Mouse (Mus musculus) embryonic facial prominence, embryonic 13.5 days (tissue): Measurements from ENCODE around the gene Xrcc1. TPM values are rescaled to one million over a fixed set of nuclear protein-coding genes. Genes with fewer than 3 reads are reported as not detected.
"Not testable (repeated sequence)": the region's sequence is repeated elsewhere in the genome, so short reads cannot be mapped to it uniquely, and the experiment has no call there.

Source experiments
- ATAC-seq: fragments of 200-750 bp; cut with Nextera tagmentation; 2 replicates; pipeline ENCODE4 v1.8.0; 2017; ENCODE audit warnings: low read depth; ENCODE audit not compliant: insufficient number of reproducible peaks, insufficient read depth, low FRiP score, low TSS enrichment
- H3K27ac ChIP-seq: fragments of 300-500 bp; sonication (generic); 2 replicates; pipeline ENCODE4 v1.5.1; 2015; ENCODE audit warnings: moderate library complexity, mild to moderate bottlenecking, inconsistent platforms
- H3K27me3 ChIP-seq: fragments of 300-500 bp; sonication (generic); 2 replicates; pipeline ENCODE4 v1.6.1; 2015; ENCODE audit warnings: mild to moderate bottlenecking, inconsistent platforms
- H3K36me3 ChIP-seq: fragments of 300-500 bp; sonication (generic); 2 replicates; pipeline ENCODE4 v1.6.1; 2015; ENCODE audit warnings: mild to moderate bottlenecking, inconsistent platforms
- H3K4me1 ChIP-seq: fragments of 300-500 bp; sonication (generic); 2 replicates; pipeline ENCODE4 v1.6.1; 2015; ENCODE audit warnings: inconsistent platforms
- H3K4me2 ChIP-seq: fragments of 300-500 bp; sonication (generic); 2 replicates; pipeline ENCODE4 v1.6.1; 2015; ENCODE audit warnings: moderate library complexity, mild to moderate bottlenecking, inconsistent platforms
- H3K4me3 ChIP-seq: fragments of 300-500 bp; sonication (generic); 2 replicates; pipeline ENCODE4 v1.5.1; 2015; ENCODE audit warnings: mild to moderate bottlenecking, inconsistent platforms
- H3K9ac ChIP-seq: fragments of 300-500 bp; sonication (generic); 2 replicates; pipeline ENCODE4 v1.6.1; 2015; ENCODE audit warnings: mild to moderate bottlenecking, inconsistent platforms
- H3K9me3 ChIP-seq: fragments of 300-500 bp; sonication (generic); 2 replicates; pipeline ENCODE4 v1.6.1; 2016; ENCODE audit warnings: inconsistent platforms
- WGBS: fragments of 180-500 bp; shearing (Covaris S2); methylation state at CpG from one replicate; pipeline ENCODE4 v1.1.7; 2015; ENCODE audit warnings: mixed read lengths; 5-methylcytosine and 5-hydroxymethylcytosine counted together
- polyA plus RNA-seq: library from polyadenylated mRNA; unstranded; fragments of >200 nt; fragmentation: Nextera tagmentation; extraction: Ambion mirVana; gene quantifications from 2 replicates; pipeline ENCODE4 v1.2.1, GENCODE M21; 2015

Xrcc1 gene
- polyA plus RNA-seq, 1 experiment from 2014 or later: 127 TPM

DNA sequence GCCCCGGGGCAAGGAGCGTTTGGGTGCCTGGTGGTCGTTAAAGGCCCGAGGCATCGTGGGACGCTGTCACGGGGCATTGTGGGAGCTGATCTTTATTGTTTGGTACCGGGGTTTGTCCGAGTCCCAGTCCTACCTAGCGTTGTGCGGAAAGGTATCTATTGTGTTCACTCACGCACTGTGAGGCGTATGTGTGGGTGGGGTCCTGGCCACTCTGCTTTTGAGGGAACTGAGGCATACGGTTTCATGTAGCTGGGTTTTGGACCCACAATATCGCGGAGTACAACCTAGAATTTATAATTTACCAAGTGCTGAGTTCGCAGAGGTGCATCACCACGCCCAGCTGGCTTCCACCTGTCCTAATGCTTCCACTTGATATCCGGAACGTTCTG, 38.4 kb upstream of the Xrcc1 start:
- Histone ChIP-seq H3K36me3 (peaks cover 26% of the 10 kb centered on the region), H3K4me1 (peaks cover 37% of the 10 kb centered on the region), H3K9me3 (no peaks in the 10 kb centered on the region), H3K27me3 (0 out of 2 replicates have a peak, but pooled peaks cover 4% of the 10 kb centered on the region), H3K27ac (peak overlapping the region; percentile 100), H3K4me3 (peak overlapping the region; percentile 74), H3K4me2 (peak overlapping the region; percentile 75), H3K9ac (peak overlapping the region; percentile 96)
- WGBS: 1% methylated on average over 20 of the region's 20 CpGs
- no peak for ATAC-seq

DNA sequence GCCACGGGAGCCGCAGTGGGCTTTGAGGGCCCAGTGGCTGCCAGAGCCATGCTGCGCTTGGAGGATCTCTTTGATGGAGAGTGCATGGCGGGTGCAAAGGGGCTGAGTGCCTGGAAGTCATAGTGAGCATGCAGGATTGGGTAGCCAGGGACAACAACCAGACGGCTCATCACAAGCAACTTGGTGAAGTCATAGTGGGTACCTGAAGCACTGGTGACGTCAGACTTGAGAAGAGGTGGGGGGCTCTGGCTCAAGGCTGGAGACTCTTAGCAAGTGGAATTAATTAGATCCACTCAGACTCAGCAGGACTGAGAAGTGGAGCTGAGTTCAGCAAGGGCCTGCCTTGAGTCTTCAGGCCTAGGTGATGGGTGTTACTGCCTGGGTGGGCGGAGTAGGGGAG, 33.7 kb upstream of the Xrcc1 start, which contains the start of gene AC161166.1:
Gene AC161166.1, minus strand, starts transcription at position 101 of the 400 bp plus-strand sequence.
- no peak for ATAC-seq
- Histone ChIP-seq H3K27ac (no peak within 1 kb of the TSS), H3K36me3 (peaks cover 68% of the 10 kb centered on the region), H3K27me3 (no peaks in the 10 kb centered on the region), H3K4me1 (peaks cover 11% of the 10 kb centered on the region), H3K4me2 (no peak within 1 kb of the TSS), H3K9ac (peak within 1 kb of the TSS; percentile 36; the same call in 1 of the 2 replicates), H3K9me3 (no peaks in the 10 kb centered on the region), H3K4me3 (no peak within 1 kb of the TSS)
- WGBS: 87% methylated on average over 7 of the region's 7 CpGs

DNA sequence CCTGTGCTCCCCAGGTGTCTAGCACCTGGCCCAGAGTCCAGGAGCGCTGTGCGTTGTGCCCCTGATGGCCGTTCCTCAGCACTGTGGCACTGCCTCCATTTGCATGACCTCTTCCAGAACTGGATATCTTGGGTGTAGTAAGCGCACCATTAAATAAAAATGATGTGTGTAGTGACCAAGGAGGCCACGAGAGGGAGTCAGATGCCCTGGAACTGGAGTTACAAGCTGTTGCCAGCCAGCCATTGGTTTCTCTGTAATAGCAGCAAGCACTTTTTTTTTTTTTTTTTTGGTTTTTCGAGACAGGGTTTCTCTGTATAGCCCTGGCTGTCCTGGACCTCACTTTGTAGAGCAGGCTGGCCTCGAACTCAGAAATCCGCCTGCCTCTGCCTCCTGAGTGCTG, 29.8 kb upstream of the Xrcc1 start:
- not testable (repeated sequence) for H3K4me2 ChIP-seq, H3K9me3 ChIP-seq, H3K4me3 ChIP-seq, ATAC-seq, H3K4me1 ChIP-seq, H3K27me3 ChIP-seq, H3K27ac ChIP-seq, H3K9ac ChIP-seq
- peaks cover 60% of the 10 kb centered on the region for H3K36me3 ChIP-seq
- WGBS: 64% methylated on average over 8 of the region's 8 CpGs

DNA sequence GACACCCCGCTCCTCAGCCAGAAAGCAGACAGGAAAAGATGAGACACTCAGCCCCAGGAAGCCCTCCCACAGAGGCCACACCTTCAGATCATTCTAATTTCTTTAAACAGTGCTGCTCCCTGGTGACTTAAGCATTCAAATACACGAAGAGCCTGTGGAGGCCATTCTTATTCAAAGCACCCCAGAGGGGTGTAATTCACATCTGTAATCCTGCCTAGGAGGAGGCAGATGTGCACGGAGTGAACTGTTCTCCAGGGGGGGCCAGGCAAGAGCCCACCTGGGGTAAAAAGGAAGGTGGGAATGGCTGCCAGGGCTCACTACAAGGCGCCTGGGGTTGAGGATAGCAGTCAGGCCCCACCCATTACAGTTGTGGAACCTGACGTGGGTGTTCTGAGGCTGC, 29.0 kb upstream of the Xrcc1 start:
- Histone ChIP-seq H3K9ac (no peak overlapping the region), H3K4me1 (no peaks in the 10 kb centered on the region), H3K27ac (no peak overlapping the region), H3K4me2 (no peak overlapping the region), H3K4me3 (no peak overlapping the region), H3K36me3 (peaks cover 53% of the 10 kb centered on the region), H3K9me3 (no peaks in the 10 kb centered on the region), H3K27me3 (no peaks in the 10 kb centered on the region)
- ATAC-seq: no peak
- 41% methylated on average over 5 of the region's 5 CpGs for WGBS

DNA sequence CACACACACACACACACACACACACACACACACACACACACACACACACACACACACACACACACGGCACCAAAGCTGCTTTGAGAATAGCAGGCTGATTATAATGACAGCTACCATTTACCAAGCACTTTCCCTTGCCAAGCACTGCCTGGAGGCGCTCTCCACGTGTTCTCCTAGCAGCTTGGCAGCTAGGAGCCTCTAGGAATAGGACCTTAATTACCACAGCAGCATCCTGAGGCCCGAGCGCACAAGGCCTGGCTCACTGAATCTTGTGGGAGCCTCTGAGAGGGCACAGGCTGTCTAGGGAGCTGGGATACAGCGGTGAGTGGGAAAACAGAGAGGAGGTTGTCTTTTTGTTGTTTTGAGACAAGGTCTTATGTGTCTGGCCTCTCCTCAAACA, 28.4 kb upstream of the Xrcc1 start:
- Histone ChIP-seq H3K9me3 (no peaks in the 10 kb centered on the region), H3K27ac (no peak overlapping the region), H3K4me1 (no peaks in the 10 kb centered on the region), H3K27me3 (no peaks in the 10 kb centered on the region), H3K4me3 (no peak overlapping the region), H3K4me2 (no peak overlapping the region), H3K36me3 (peaks cover 47% of the 10 kb centered on the region), H3K9ac (no peak overlapping the region)
- WGBS: 36% methylated on average over 5 of the region's 6 CpGs
- ATAC-seq: no peak

DNA sequence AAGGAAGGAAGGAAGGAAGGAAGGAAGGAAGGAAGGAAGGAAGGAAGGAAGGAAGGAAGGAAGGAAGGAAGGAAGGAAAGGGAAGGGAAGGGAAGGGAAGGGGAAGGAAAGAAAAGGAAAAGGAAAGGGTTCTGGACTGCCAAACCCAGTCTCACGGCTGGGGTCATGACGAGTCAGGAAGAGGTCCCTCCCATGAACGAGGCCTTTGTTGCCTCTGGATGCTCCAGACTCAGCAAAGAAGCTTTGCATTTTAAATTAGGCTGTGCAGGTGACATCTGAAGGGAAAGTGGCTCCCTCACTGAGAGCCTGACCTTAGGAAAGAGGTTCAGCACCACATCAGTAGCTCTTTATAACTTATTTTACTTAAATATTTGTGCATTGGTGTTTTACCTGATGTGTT, 27.0 kb upstream of the Xrcc1 start:
- Histone ChIP-seq H3K36me3 (peaks cover 32% of the 10 kb centered on the region), H3K9ac (no peak overlapping the region), H3K27me3 (no peaks in the 10 kb centered on the region), H3K9me3 (no peaks in the 10 kb centered on the region), H3K4me2 (no peak overlapping the region), H3K4me1 (no peaks in the 10 kb centered on the region), H3K4me3 (no peak overlapping the region), H3K27ac (no peak overlapping the region)
- 35% methylated on average over 3 of the region's 3 CpGs for WGBS
- no peak for ATAC-seq

DNA sequence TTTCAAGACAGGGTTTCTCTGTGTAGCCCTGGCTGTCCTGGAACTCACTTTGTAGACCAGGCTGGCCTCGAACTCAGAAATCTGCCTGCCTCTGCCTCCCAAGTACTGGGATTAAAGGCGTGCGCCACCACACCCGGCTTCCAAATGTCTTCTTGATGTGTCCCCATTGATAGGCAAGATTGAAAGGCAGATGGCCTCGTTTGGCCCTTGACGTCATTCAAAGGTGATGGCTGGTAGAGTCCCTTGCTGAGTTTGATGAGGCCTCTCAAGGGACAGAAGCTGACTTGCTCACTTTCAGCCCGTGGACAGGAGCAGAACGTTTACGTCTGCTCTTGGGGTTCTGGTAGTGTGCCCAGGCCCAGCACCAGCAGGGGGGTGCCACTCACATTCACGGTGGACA, 26.0 kb upstream of the Xrcc1 start:
- peaks cover 23% of the 10 kb centered on the region for H3K36me3 ChIP-seq
- not testable (repeated sequence) for H3K9me3 ChIP-seq, H3K4me2 ChIP-seq, H3K27ac ChIP-seq, H3K9ac ChIP-seq, H3K4me3 ChIP-seq, H3K27me3 ChIP-seq, ATAC-seq, H3K4me1 ChIP-seq
- WGBS: 91% methylated on average over 10 of the region's 10 CpGs

DNA sequence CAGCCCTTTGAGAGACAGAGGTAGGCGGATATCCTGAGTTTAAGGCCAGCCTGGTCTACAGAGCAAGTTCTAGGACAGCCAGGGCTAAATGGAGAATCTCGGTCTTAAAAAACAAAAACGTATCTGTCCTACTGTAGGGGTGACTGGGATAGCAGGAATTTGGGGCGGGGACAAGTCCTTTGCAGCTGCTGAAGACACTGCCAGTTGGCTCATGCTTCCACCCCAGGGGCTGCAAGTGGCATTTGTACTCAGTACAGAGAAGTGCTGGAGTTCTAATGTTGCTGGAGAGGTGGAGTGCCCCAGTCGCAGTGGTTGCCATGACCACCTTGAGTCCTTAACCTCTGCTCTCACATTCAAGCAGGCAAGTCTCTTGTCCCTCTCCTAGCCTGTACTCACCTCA, 23.3 kb upstream of the Xrcc1 start:
- Histone ChIP-seq H3K27me3 (no peaks in the 10 kb centered on the region), H3K4me2 (no peak overlapping the region), H3K4me3 (no peak overlapping the region), H3K36me3 (peaks cover 4% of the 10 kb centered on the region), H3K9ac (no peak overlapping the region), H3K4me1 (peaks cover 17% of the 10 kb centered on the region), H3K9me3 (no peaks in the 10 kb centered on the region), H3K27ac (no peak overlapping the region)
- 51% methylated on average over 5 of the region's 5 CpGs for WGBS
- ATAC-seq: no peak

DNA sequence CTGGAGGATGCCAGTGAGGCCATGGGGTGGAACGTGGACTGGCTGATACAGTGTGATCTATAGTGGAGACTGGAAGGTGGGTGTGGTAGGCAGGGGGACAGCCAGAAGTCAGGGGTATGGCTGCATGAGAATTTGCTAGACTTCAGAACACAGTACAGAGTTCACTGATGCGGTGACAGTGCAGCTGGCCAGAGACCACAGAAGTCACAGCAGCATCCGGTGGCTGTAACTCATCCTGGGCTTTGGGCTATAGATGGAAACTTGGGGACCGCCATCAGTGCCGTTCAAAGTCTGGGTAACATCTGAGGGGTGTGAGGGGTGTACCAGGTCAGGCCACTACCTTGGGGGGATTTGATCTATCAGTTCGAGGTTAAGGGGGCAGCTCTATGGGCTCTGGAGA, 22.4 kb upstream of the Xrcc1 start:
- Histone ChIP-seq H3K9ac (no peak overlapping the region), H3K4me2 (no peak overlapping the region), H3K4me3 (no peak overlapping the region), H3K4me1 (peaks cover 17% of the 10 kb centered on the region), H3K9me3 (no peaks in the 10 kb centered on the region), H3K36me3 (peaks cover under 1% of the 10 kb centered on the region; the same call in 1 of the 2 replicates), H3K27ac (no peak overlapping the region), H3K27me3 (no peaks in the 10 kb centered on the region)
- 84% methylated on average over 6 of the region's 6 CpGs for WGBS
- ATAC-seq: no peak

DNA sequence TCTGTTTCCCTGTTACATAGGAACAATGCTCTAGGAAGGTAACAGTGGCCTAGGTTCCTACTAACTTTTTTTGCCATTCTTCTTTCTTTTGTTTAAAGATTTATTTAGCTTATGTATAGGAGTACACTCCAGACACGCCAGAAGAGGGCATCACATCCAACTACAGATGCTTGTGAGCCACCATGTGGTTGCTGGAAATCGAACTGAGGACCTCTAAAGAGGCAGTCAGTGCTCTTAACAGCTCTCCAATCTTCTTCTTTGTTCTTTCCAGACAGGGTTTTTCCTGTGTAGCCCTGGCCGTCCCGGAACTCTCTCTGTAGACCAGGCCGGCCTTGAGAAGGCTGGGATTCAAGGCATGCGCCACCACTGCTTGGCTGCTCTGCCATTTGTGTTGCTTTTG, 21.1 kb upstream of the Xrcc1 start:
- H3K4me3 ChIP-seq: no peak overlapping the region
- peaks cover 24% of the 10 kb centered on the region for H3K4me1 ChIP-seq
- H3K9ac ChIP-seq: no peak overlapping the region
- no peak overlapping the region for H3K4me2 ChIP-seq
- H3K27me3 ChIP-seq: no peaks in the 10 kb centered on the region
- H3K9me3 ChIP-seq: no peaks in the 10 kb centered on the region
- no peaks in the 10 kb centered on the region for H3K36me3 ChIP-seq
- 81% methylated on average over 6 of the region's 6 CpGs for WGBS
- ATAC-seq: no peak
- no peak overlapping the region for H3K27ac ChIP-seq

DNA sequence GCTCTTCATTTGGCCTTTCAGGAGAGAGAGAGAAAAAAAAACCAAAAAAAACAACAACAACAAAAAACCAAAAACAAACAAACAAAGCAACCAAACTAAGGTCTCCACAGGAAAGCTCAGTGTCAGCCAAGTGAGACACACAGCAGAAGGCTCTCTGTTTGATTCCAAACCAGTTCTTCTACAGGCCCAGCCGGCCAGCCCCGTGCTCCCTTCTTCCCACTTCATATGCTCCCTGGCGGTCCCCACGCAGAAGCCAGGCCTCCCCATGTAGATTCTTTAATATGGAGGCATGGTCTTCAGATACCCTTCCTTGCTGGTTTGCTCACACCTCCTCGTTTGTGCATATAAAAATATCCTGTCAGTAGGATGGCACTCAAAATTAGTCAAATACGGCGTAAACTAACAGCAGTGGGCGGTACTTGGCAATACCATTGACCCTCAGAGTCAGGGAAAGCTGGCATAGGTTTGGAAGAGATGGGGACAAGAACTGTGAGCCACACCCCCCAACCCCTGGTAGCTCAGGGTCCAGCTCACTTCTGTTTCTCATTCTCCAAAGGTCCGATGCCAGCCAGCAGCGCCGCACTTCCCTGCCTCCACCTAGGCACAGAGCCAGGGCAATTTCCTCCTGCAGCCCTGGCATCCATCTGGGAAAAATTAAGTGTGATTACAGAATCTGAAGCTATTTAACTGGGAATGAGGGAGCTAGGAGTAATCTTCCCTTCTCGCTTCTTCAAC, 20.2 kb upstream of the Xrcc1 start:
- ATAC-seq: no peak
- Histone ChIP-seq H3K4me2 (peak overlapping the region; percentile 38), H3K9ac (no peak overlapping the region), H3K27me3 (no peaks in the 10 kb centered on the region), H3K36me3 (no peaks in the 10 kb centered on the region), H3K4me3 (no peak overlapping the region), H3K27ac (peak overlapping the region; percentile 90), H3K4me1 (peaks cover 24% of the 10 kb centered on the region), H3K9me3 (no peaks in the 10 kb centered on the region)
- WGBS: 70% methylated on average over 12 of the region's 12 CpGs

DNA sequence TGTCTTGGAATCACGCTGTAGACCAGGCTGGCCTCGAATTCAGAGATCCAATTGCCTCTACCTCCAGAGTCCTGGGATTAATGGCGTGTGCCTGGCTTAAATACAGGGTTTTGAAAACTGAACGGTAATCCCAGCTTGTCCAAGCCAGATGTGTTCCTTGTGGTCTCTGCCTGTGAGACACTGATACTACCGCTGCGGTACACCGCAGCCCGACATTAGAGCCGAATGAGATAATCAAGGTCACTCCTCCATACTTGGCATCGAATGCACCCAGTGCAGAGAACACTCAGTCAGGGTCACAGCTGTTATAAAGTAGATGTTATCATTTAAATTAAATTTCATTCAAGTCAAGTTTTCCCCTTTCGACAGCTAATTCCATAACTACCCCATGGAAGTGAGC, 17.2 kb upstream of the Xrcc1 start:
- 77% methylated on average over 11 of the region's 11 CpGs for WGBS
- Histone ChIP-seq H3K36me3 (peaks cover 11% of the 10 kb centered on the region), H3K27ac (no peak overlapping the region), H3K4me3 (no peak overlapping the region), H3K9me3 (no peaks in the 10 kb centered on the region), H3K9ac (no peak overlapping the region), H3K27me3 (peaks cover 10% of the 10 kb centered on the region), H3K4me2 (no peak overlapping the region), H3K4me1 (peaks cover 42% of the 10 kb centered on the region)
- no peak for ATAC-seq
